Mouse (Mus musculus): ENCODE results near the gene Gal. TPM values are rescaled to one million over a fixed set of nuclear protein-coding genes. Genes with fewer than 3 reads are reported as not detected.

Gene Gal
- total RNA-seq, 2 experiments from 2014 or later, result 1.7 to 4.0 TPM

Other genes with a start within 250 kb of the Gal start
- gene Mrpl21, start 131.6 kb downstream of the Gal start, total RNA-seq (2021), result 10 to 100 TPM; 51.5 to 52.5 TPM
- gene Ighmbp2, start 131.5 kb downstream of the Gal start, total RNA-seq (2021), result 10 to 100 TPM; 13.5 TPM
- 10 to 100 TPM; 24.1 to 28.5 TPM for gene Cpt1a, start 92.2 kb downstream of the Gal start, total RNA-seq (2021)
- gene Tesmin, start 25.7 kb downstream of the Gal start, total RNA-seq (2021), result under 1 TPM; 0.32 to 0.66 TPM
- gene Ppp6r3, start 161.2 kb upstream of the Gal start, total RNA-seq (2021), result 100 to 1,000 TPM; 100 to 113 TPM